Mouse (Mus musculus) liver, adult 2 months (tissue): ENCODE measurements around the gene Adap1. TPM values are rescaled to one million over a fixed set of nuclear protein-coding genes. Genes with fewer than 3 reads are reported as not detected.

Source experiments
- DNase-seq: peaks from one replicate; pipeline ENCODE4 v3.0.0-alpha.2; 2011; ENCODE audit warnings: low read depth, low spot score; ENCODE audit errors: extremely low read depth
- H3K27ac ChIP-seq: fragments of 200-500 bp; replicated peaks from 2 replicates; pipeline ENCODE4 v1.5.1; 2012; ENCODE audit warnings: low read depth, mild to moderate bottlenecking, control low read depth, inconsistent platforms, low read length; ENCODE audit not compliant: insufficient read depth
- H3K27me3 ChIP-seq: fragments of 200-500 bp; 2 replicates; pipeline ENCODE4 v1.6.1; 2012; ENCODE audit warnings: mild to moderate bottlenecking, moderate library complexity, low read length, inconsistent platforms; ENCODE audit not compliant: control insufficient read depth, insufficient read depth
- H3K36me3 ChIP-seq: fragments of 200-500 bp; 2 replicates; pipeline ENCODE4 v1.6.1; 2012; ENCODE audit warnings: low read length, inconsistent platforms; ENCODE audit not compliant: control insufficient read depth, insufficient read depth
- H3K4me1 ChIP-seq: fragments of 200-500 bp; 2 replicates; pipeline ENCODE4 v1.6.1; 2011; ENCODE audit warnings: low read length; ENCODE audit not compliant: control insufficient read depth, insufficient read depth
- H3K4me3 ChIP-seq: fragments of 200-500 bp; 2 replicates; pipeline ENCODE4 v1.5.1; 2011; ENCODE audit warnings: low read depth, mild to moderate bottlenecking, control low read depth, low read length, moderate library complexity; ENCODE audit not compliant: insufficient read depth
- H3K79me2 ChIP-seq: fragments of 200-500 bp; 2 replicates; pipeline ENCODE4 v1.6.1; 2012; ENCODE audit warnings: inconsistent platforms, mild to moderate bottlenecking, low read length, moderate library complexity; ENCODE audit not compliant: control insufficient read depth, insufficient read depth
- H3K9ac ChIP-seq: fragments of 200-500 bp; 2 replicates; pipeline ENCODE4 v1.6.1; 2012; ENCODE audit warnings: low read depth, mild to moderate bottlenecking, control low read depth, inconsistent platforms, low read length
- CTCF ChIP-seq: fragments of 200-500 bp; IDR thresholded peaks from 2 replicates; pipeline ENCODE4 v1.5.1; 2011; ENCODE audit warnings: low read depth, low read length, control low read depth
- POLR2A ChIP-seq: fragments of 200-500 bp; IDR thresholded peaks from 2 replicates; pipeline ENCODE4 v1.6.1; 2011; ENCODE audit warnings: low read length, control low read depth; ENCODE audit not compliant: insufficient read depth; ENCODE audit errors: extremely low read depth
- WGBS: fragments of 180-500 bp; shearing (Covaris S2); methylation state at CpG from one replicate; pipeline ENCODE4 v1.1.7; 2018; 5-methylcytosine and 5-hydroxymethylcytosine counted together
- polyA plus RNA-seq: library from polyadenylated mRNA; depleted of rRNA; stranded (reverse); fragments of >200 nt; gene quantifications from 2 replicates; pipeline ENCODE4 v1.2.3, GENCODE M21; 2012
- total RNA-seq: library from RNA; depleted of rRNA; stranded (reverse); fragments of >200 nt; gene quantifications from 2 replicates; pipeline ENCODE4 v1.2.3, GENCODE M21; 2014

Gene Adap1
- total and polyA plus RNA-seq, 2 experiments = 1.3 to 1.5 TPM

DNA sequence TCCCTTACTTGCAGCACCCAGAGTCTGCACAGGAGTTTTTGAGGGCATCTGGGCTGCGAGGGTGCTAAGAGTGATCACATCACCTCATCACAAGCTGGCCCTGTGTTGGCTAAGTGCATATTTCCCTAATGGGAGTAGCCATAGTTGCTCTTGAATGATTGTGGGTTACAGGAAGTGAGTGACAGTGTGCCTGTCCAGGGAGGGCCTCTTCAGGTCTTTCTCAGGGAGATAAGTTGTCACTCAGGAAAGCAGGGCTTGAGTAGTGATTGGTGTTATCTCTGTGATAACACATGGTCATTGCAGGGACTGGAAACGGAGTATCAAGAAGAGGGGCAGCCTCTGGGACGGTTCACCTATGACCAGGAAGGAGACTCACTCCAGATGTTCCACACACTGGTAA lies 77.7 kb downstream of the Adap1 start:
- H3K4me1 ChIP-seq = peaks cover 2% of the 10 kb centered on the region; the same call in 1 of the 2 replicates
- H3K9ac ChIP-seq = no peak overlapping the region
- H3K27ac ChIP-seq = no peak overlapping the region
- H3K36me3 ChIP-seq = peaks cover 21% of the 10 kb centered on the region
- H3K79me2 ChIP-seq = no peaks in the 10 kb centered on the region
- H3K27me3 ChIP-seq = no peaks in the 10 kb centered on the region
- no peak overlapping the region for H3K4me3 ChIP-seq
- WGBS = 77% methylated on average over 3 of the region's 3 CpGs
- TF ChIP-seq POLR2A (no peak), CTCF (no peak)
- DNase-seq = no peak

DNA sequence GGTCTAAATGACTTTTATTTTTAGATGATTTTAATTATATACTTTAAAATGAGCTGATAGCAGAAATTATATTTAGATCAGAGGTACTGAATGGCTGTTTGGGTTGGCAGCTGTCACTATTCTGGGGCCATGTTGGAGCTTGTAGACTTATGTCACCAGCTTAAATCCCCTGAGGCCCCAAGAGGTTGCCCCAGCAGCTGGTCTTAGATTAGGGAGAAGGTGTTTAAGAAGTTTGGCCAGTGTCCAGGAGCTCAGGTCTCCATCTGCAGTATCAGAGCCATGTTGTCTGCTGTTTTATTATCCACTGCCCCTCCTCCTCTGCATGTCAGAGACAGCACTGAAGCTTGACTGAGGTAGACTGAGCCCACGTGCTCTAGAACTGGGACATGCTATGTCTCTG lies 82.0 kb downstream of the Adap1 start:
- H3K4me1 ChIP-seq = no peaks in the 10 kb centered on the region
- DNase-seq = no peak
- TF ChIP-seq CTCF (no peak), POLR2A (no peak)
- no peaks in the 10 kb centered on the region for H3K27me3 ChIP-seq
- H3K27ac ChIP-seq = no peak overlapping the region
- no peaks in the 10 kb centered on the region for H3K79me2 ChIP-seq
- peaks cover 27% of the 10 kb centered on the region for H3K36me3 ChIP-seq
- no peak overlapping the region for H3K4me3 ChIP-seq
- WGBS = 88% methylated on average over 1 of the region's 1 CpGs
- H3K9ac ChIP-seq = no peak overlapping the region

DNA sequence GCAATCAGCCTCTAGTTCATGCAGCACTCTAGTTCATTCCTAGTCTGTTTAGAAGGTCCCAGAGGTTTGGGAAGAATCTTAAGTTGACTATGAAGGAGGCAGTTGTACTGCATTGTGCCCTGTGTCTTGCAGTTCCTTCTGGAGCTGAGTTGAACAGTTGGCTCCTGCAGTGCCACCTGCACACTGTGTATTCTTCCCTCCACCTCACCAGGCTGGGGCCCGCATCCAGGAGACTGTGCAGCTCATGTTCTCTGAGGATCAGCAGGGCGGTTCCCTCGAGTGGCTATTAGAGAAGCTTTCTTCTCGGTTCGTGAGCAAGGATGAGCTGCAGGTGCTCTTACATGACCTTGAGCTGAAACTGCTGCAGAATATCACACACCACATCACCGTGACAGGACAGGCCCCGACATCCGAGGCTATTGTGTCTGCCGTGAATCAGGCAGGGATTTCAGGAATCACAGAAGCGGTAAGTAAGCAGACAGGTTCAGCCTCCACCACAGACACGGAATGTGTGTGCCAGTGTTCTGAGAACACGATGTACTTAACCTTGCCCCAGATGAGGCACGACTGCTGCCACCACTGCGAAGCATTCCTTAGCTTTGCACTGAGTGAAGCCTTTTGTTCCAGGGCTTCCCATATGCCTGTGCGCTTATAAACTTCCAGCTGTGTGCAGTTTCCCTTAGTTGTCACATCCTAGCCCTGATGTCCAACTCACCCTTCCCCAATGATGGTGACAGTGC lies 84.2 kb downstream of the Adap1 start:
- TF ChIP-seq CTCF (no peak), POLR2A (no peak)
- Histone ChIP-seq H3K79me2 (no peaks in the 10 kb centered on the region), H3K9ac (no peak overlapping the region), H3K27ac (no peak overlapping the region), H3K27me3 (no peaks in the 10 kb centered on the region), H3K4me3 (no peak overlapping the region), H3K4me1 (no peaks in the 10 kb centered on the region), H3K36me3 (peaks cover 29% of the 10 kb centered on the region)
- 93% methylated on average over 15 of the region's 15 CpGs for WGBS
- DNase-seq = no peak

DNA sequence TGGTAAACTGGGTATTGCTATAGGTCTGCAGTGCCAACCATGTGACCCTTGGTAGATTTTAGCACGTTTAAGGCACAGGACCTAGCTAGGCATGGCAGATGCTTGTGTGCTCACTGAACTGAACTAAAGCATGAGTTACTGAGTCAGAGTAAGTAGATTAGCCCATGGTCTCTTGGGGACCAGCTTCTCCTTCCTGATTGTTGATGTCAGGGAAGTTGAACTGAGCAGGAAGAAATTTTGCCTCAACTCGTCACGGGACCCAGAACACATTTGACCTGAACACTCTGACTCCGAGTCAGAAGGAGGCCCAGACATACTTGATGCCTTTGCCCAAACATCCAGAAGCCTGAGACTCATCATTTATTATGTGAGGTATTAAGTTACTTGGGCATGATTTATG lies 88.0 kb downstream of the Adap1 start:
- Histone ChIP-seq H3K79me2 (no peaks in the 10 kb centered on the region), H3K27ac (no peak overlapping the region), H3K9ac (no peak overlapping the region), H3K4me3 (no peak overlapping the region), H3K27me3 (no peaks in the 10 kb centered on the region), H3K4me1 (no peaks in the 10 kb centered on the region), H3K36me3 (peaks cover 26% of the 10 kb centered on the region)
- TF ChIP-seq POLR2A = no peak
- no peak for TF ChIP-seq CTCF
- no peak for DNase-seq
- 86% methylated on average over 4 of the region's 4 CpGs for WGBS

DNA sequence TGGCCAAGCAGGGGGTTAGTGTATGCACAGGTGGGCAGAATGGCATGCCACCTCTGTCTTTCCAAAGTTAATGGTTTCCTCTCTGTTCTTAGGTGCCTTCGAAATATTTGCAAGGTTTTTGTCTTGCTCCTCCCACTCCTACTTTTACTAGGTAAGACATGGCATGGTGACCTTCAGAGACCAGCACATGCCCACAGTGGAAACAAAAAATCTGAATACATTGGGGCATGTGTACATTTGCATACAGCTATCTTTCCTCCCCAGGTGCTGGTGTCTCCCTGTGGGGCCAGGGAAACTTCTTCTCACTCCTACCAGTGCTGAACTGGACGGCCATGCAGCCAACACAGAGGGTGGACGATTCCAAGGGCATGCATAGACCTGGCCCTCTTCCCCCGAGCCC lies 91.0 kb downstream of the Adap1 start:
- no peak for TF ChIP-seq POLR2A
- TF ChIP-seq CTCF = no peak
- 99% methylated on average over 4 of the region's 4 CpGs for WGBS
- Histone ChIP-seq H3K27me3 (no peaks in the 10 kb centered on the region), H3K9ac (no peak overlapping the region), H3K36me3 (peaks cover 27% of the 10 kb centered on the region), H3K79me2 (no peaks in the 10 kb centered on the region), H3K27ac (no peak overlapping the region), H3K4me1 (no peaks in the 10 kb centered on the region), H3K4me3 (no peak overlapping the region)
- no peak for DNase-seq

DNA sequence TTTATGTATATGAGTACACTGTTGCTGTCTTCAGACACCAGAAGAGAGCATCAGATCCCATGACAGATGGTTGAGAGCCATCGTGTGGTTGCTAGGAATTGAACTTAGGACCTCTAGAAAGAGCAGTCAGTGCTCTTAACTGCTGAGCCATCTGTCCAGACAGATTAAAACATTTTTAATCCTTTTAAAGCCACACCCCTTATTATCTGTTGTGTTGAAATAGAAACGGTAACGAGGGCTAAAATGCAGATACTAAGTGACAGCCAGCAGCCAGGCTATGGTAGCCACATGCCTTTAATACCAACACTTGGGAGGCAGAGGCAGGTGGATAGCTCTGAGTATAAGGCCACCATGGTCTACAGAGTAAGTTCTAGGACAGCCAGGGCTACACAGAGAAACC lies 93.3 kb downstream of the Adap1 start:
- no peaks in the 10 kb centered on the region for H3K79me2 ChIP-seq
- H3K27ac ChIP-seq = no peak overlapping the region
- H3K36me3 ChIP-seq = peaks cover 20% of the 10 kb centered on the region
- no peaks in the 10 kb centered on the region for H3K27me3 ChIP-seq
- H3K9ac ChIP-seq = no peak overlapping the region
- 89% methylated on average over 3 of the region's 3 CpGs for WGBS
- no peak overlapping the region for H3K4me3 ChIP-seq
- no peaks in the 10 kb centered on the region for H3K4me1 ChIP-seq
- no peak for DNase-seq
- no peak for TF ChIP-seq CTCF
- no peak for TF ChIP-seq POLR2A
